Mouse (Mus musculus) brain, embryonic 18.5 days (tissue): ENCODE measurements around the gene Gm15262.
"Not testable (repeated sequence)": the region's sequence is repeated elsewhere in the genome, so short reads cannot be mapped to it uniquely, and the experiment has no call there.

Experiments
- DNase-seq: peaks from one replicate; pipeline ENCODE4 v3.0.0-alpha.2; 2012; ENCODE audit warnings: low read depth, low spot score

The Gm15262 gene

GRCm38 (mm10) chrX:161287156-161287555, at the start of gene Gm15262:
TSS of gene Gm15262 (plus strand) at chrX:161287456.
- DNase-seq = not testable (repeated sequence)

- no peak for DNase-seq
Observed at GRCm38 (mm10) chrX:161308131-161308530, 20.9 kb downstream of the Gm15262 start.

GRCm38 (mm10) chrX:161316443-161316842, 29.2 kb downstream of the Gm15262 start:
- DNase-seq = no peak

GRCm38 (mm10) chrX:161370927-161371326, 83.7 kb downstream of the Gm15262 start:
- DNase-seq = no peak

- no peak for DNase-seq
Observed at GRCm38 (mm10) chrX:161371461-161371860, 84.2 kb downstream of the Gm15262 start.

GRCm38 (mm10) chrX:161375568-161375967, 88.3 kb downstream of the Gm15262 start:
- DNase-seq = no peak

GRCm38 (mm10) chrX:161385791-161386190, 98.5 kb downstream of the Gm15262 start:
- DNase-seq = no peak

- DNase-seq = no peak
Observed at GRCm38 (mm10) chrX:161387942-161388341, 100.7 kb downstream of the Gm15262 start.

GRCm38 (mm10) chrX:161399110-161399509, 111.9 kb downstream of the Gm15262 start:
- no peak for DNase-seq

- no peak for DNase-seq
Observed at GRCm38 (mm10) chrX:161411151-161411550, 123.9 kb downstream of the Gm15262 start.
